Mouse (Mus musculus) left cerebral cortex, postnatal 36 days (tissue): ENCODE results near the gene Sema3a. TPM values are rescaled to one million over a fixed set of nuclear protein-coding genes. Genes with fewer than 3 reads are reported as not detected.

Source experiments
- DNase-seq, 2 experiments: peaks; one replicate each; pipeline ENCODE4 v3.0.0; 2021 to 2022; ENCODE audit warnings: low spot score in 2 of 2, mixed read lengths in 1 of 2
- intact Hi-C: fragments of 180-260 bp; cut with DNase I; formaldehyde crosslinking; loops from one replicate; pipeline ENCODE4 v1.15.1; 2025
- total RNA-seq, 2 experiments: library from RNA; stranded (reverse); gene quantifications; 2 replicates each; pipeline ENCODE4 v1.2.3; 2021

The Sema3a gene
- total RNA-seq = 10 to 100 TPM; 23.2 to 28.7 TPM

- intact Hi-C loops = no loop called here
- DNase-seq = no peak
These were observed at the start of gene Sema3a for GRCm38 (mm10) chr5:13125241-13125692. Sema3a (plus strand) TSS chr5:13125414.

DNA sequence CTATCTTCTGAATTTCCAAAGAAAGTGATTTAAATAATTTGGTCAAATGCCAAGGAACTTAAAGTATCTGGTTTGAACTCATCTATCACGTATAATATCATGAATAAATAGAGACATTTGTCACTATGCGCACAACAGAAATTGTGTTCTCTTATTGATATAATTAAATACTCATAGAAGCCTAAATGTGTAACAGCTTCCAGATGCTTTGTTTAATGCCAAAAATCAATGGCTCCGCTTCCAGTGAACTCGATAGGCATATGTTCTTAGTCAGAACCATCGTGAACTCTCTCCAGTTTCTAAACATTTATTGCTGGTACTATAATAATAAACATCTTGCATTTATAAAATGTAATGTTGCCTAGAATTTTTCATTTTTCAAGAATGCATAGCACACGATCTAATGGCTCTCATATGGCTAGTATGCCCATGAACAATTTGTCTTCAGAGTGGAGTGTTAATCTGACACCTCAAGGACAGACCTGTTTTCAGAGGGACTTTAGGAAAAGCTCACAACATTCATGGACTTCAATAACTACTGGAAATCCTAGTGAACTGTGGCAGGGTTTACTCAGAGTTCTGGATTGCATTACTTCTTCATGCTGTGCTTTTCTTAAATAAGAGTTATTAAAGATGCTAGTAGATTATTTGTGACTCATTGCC is 40.3 kb upstream of the Sema3a start:
- intact Hi-C loops = no loop called here
- no peak for DNase-seq

DNA sequence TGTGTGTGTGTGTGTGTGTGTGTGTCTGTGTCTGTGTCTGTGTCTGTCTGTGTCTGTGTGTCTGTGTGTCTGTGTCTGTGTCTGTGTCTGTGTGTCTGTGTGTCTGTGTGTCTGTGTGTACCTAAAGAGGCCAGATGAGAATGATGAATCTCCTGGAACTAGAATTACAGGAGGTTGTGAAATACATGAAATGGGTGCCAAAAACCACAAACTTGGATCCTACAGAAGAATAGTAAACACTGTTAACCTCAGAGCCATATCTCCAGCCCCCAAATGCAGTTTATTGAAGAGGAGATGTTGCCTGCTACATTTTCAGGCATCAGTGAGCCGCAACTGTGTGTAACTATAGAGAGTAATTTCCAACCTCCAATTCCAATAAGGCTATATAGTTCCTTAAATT is 34.8 kb upstream of the Sema3a start:
- intact Hi-C loops = no loop called here
- DNase-seq = no peak

GRCm38 (mm10) chr5:13109522-13109921 is 15.7 kb upstream of the Sema3a start:
- intact Hi-C loops = no loop called here
- DNase-seq = no peak

GRCm38 (mm10) chr5:13117236-13117635 is 8.0 kb upstream of the Sema3a start:
- intact Hi-C loops = no loop called here
- DNase-seq = no peak

DNA sequence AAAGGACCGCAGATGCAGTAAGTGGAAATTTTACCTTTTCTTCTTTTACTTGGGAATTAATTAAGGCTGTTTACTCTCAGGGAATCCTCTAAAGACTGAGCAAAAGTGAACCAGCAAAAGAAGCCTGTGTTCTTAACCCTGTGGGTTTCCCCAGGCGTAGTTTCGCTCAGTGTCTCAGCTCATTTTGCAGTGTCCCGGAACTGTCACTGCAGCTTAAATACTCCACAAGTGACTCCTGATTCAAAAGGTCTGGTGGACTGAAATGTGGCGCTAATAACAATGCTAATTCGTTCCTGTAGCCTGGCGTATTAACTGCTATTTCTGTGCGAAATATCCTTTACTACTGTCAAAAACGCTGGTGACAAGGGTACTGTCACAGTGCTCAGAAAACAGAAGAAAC is 543 bp downstream of the Sema3a start:
- DNase-seq = no peak
- intact Hi-C loops = no loop called here

DNA sequence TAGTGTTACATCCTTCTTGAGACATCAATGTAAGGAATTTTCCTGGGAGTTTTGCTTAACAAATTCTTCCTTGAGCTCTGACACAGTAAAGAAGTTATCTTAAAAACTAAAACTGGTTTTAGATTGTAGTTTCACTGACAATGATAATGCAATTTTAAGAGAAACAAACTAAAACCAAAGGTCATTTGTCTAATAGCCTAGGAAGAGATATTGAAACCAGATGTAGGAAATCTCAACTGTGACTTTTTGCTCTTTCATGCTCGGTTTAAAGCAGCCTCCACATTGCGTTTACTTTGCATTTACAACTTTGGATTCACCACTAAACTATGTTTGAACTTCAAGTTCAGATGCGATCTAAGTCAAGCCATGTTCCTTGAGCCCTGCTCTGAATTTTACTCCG is 982 bp downstream of the Sema3a start:
- DNase-seq = no peak
- intact Hi-C loops = no loop called here

- intact Hi-C loops = no loop called here
- DNase-seq = no peak
These were observed 1.9 kb downstream of the Sema3a start for GRCm38 (mm10) chr5:13127121-13127520.

DNA sequence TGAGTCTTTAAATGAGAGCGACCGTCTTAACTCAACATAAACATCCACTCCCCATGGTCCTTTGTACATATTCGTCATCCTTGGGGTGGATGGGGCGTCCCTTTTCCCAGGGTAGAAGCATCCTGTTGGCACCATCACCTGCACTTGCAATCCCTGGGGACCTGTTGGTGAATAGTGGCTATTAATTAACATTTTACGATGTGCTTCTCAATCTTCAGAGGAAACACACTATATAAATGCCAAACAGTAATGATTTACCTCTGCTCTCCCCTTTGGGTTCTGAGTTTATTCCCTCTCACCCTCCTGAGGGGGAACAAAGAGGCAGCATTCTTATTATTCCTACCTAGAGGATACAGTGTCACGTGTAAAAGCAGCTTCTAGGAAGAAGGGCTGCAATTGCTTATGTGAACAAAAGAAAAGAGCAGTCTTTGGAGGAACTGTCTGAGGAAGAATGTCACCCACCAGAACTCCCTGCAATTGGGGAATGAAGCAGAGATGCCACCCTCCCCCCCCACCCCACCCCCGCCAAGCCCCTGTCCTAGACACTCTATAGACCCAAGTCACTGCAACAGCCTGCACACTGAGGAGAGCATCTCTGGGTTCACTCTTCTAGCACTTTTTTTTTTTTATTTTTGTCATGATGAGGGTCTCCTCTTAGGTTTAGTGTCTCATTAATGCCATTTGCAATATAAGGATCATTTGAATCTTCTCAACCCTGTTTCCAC is 19.7 kb downstream of the Sema3a start:
- no peak for DNase-seq
- intact Hi-C loops = no loop called here

DNA sequence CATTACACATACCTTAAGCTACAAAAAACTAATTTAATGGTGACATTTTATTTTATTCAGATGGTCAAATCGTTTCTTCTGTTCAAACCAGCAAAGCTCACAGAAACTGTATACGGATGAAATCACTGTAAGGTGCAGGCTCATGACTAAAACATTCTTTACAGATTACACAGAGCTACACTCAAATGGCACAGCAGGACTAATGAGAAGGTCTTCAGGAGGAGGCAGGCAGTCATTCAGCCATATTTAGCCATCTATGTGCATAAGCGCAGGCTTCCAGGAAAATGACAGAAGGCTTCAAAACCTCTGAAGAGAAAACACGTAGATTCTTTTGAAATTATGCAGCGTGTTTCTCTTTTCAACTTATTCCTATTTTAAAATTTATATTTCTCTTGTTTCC is 24.7 kb downstream of the Sema3a start:
- no peak for DNase-seq
- intact Hi-C loops = no loop called here

GRCm38 (mm10) chr5:13151002-13151401 is 25.8 kb downstream of the Sema3a start:
- intact Hi-C loops = no loop called here
- DNase-seq = no peak

DNA sequence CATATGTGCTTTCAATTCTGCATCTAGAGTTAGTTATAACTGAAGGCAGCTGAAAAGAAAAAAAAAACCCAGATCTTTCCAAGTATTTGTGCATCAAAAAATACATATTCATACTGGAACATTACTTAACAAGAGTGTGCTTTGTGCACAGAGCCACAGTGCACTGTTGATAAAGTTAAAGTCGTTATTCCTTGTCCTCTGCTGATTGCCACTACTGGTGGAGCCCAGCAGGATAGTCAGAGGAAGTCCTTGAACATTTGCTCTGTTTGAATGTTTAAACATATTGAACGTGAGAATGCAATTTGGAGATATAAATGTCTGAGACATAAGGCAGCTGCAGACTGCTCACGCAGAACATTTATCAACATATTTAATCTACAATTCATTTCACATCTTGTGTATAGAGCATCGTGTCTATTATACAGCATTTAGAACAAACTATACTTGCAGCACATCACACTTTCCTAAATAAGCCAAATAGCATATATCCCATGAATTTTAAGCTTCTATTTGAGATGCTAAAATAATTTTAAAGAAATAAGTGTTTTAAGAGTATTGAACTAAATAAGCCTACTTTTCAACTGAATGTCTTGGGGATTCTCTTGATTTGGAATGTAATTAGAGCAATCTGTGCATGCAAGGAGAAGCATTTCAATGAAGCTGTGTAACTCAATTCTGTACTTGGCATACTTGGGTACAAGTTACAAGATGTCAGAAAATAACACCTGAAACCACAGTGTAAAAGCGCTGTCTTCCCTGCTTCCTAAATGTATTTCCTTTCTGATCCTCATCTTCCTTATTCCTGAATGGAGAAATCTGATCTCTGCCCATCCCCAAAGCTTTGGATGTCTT is 32.8 kb downstream of the Sema3a start:
- intact Hi-C loops = no loop called here
- no peak for DNase-seq

- DNase-seq = no peak
- intact Hi-C loops = no loop called here
These were observed 57.0 kb downstream of the Sema3a start for GRCm38 (mm10) chr5:13182186-13182585.

- intact Hi-C loops = no loop called here
- no peak for DNase-seq
These were observed 72.7 kb downstream of the Sema3a start for GRCm38 (mm10) chr5:13197886-13198285.

- intact Hi-C loops = no loop called here
These were observed 74.5 kb downstream of the Sema3a start for GRCm38 (mm10) chr5:13199709-13200108.

GRCm38 (mm10) chr5:13255353-13255752 is 130.1 kb downstream of the Sema3a start:
- intact Hi-C loops = no loop called here
- DNase-seq = no peak

More at GRCm38 (mm10) chr5:13199709-13200108, 74.5 kb downstream of the Sema3a start:
- DNase-seq = no peak

GRCm38 (mm10) chr5:13256321-13256720 is 131.1 kb downstream of the Sema3a start:
- DNase-seq = no peak
- intact Hi-C loops = no loop called here

DNA sequence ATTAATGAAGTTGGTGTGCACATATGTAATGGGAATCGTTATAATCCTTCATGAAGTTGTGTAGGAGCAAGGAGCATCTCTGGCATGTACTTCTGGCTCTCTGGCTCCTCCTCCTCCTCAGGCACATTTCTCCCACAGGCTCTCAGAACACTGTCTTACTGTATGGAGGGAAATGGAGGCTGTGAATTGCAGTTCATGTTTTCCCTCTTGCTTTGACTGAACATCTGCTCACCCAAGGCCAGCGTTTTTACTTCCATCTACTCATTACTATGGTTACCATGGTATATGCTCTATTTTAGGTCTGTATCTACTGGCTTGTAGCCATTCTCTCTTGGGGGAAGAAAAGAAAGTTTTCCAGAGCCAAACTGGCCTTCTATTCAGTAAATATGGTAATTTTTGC is 137.9 kb downstream of the Sema3a start:
- intact Hi-C loops = loop anchor here (10.0 kb wide), 1 partner anchor 292 kb away; no protein-coding TSS in a partner anchor

DNA sequence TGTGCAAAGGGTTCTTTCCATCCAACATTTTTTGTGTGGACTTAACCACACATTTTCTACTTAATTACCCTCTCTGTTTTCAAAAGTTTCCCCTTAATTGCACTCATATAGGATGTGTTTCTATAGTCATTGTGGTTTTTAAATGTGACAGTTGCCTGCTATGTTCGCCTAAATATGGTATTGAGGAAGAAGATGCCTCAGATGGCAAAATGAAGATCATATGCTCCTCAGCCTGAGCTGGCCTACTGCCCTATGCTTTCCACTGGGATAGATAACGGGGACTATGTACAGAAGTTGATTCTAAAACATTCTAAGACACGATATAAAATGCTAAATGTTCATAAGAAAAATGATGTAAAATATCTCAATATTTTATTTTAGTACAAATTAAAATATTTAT is 138.3 kb downstream of the Sema3a start:
- DNase-seq = no peak
- intact Hi-C loops = loop anchor here (10.0 kb wide), 1 partner anchor 291 kb away; no protein-coding TSS in a partner anchor

More for the DNA sequence above, 137.9 kb downstream of the Sema3a start:
- DNase-seq = peak; percentile 17 to 34

DNA sequence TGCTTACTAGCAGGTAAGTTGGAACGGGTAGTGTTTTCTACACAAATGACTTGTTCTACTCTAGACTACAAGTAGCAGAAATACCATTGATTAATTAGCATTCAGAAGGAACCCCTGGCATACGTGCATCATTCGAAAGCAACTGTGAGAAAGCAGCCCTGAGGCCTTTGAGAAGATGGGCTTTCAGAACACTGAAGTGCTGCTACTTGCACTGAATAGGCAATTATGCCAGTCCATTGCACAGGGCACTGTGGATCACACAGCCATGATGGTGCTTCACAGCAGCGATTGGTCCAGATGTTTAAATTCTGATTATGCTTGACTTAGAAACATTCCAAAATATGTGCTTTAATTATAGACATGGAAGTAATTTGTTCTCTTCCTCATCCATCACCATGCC is 187.5 kb downstream of the Sema3a start:
- intact Hi-C loops = no loop called here
- no peak for DNase-seq
